Mouse (Mus musculus): ENCODE results near the gene Rgl1. TPM values are rescaled to one million over a fixed set of nuclear protein-coding genes. Genes with fewer than 3 reads are reported as not detected.

The Rgl1 gene
- total RNA-seq, 2 experiments from 2014 or later = 103 to 105 TPM

GRCm38 (mm10) chr1:152540304-152540887 is 225.8 kb downstream of the Rgl1 start:
- intact Hi-C loops (cut with DNase I) = no loop called here
- no peak for DNase-seq (ENCODE audit: low spot score in 2 of 2)

- no peak for DNase-seq (ENCODE audit: low spot score in 2 of 2)
- intact Hi-C loops (cut with DNase I) = no loop called here
These were observed 227.3 kb downstream of the Rgl1 start for GRCm38 (mm10) chr1:152538817-152539216.

- intact Hi-C loops (cut with DNase I) = no loop called here
- DNase-seq (ENCODE audit: low spot score in 2 of 2) = no peak
These were observed 229.0 kb downstream of the Rgl1 start for GRCm38 (mm10) chr1:152537186-152537585.

- no peak for DNase-seq (ENCODE audit: low spot score in 2 of 2)
- intact Hi-C loops (cut with DNase I) = no loop called here
These were observed 229.6 kb downstream of the Rgl1 start for GRCm38 (mm10) chr1:152536416-152537018.

- intact Hi-C loops (cut with DNase I) = no loop called here
- DNase-seq (ENCODE audit: low spot score in 2 of 2) = no peak
These were observed 231.6 kb downstream of the Rgl1 start for GRCm38 (mm10) chr1:152534531-152534930.

GRCm38 (mm10) chr1:152531498-152531897 is 234.7 kb downstream of the Rgl1 start:
- DNase-seq (ENCODE audit: low spot score in 2 of 2) = no peak
- intact Hi-C loops (cut with DNase I) = no loop called here

- DNase-seq (ENCODE audit: low spot score in 2 of 2) = no peak
- intact Hi-C loops (cut with DNase I) = no loop called here
These were observed 237.4 kb downstream of the Rgl1 start for GRCm38 (mm10) chr1:152528778-152529177.

GRCm38 (mm10) chr1:152528214-152528613 is 237.9 kb downstream of the Rgl1 start:
- DNase-seq (ENCODE audit: low spot score in 2 of 2) = no peak
- intact Hi-C loops (cut with DNase I) = no loop called here

- no peak for DNase-seq (ENCODE audit: low spot score in 2 of 2)
- intact Hi-C loops (cut with DNase I) = no loop called here
These were observed 240.0 kb downstream of the Rgl1 start for GRCm38 (mm10) chr1:152526154-152526553.

GRCm38 (mm10) chr1:152524987-152525648 is 241.0 kb downstream of the Rgl1 start:
- DNase-seq (ENCODE audit: low spot score in 2 of 2) = peak; percentile 80 to 94
- intact Hi-C loops (cut with DNase I) = loop anchor here (2.0 kb wide), 2 partner anchors 222 to 244 kb away; no protein-coding TSS in a partner anchor

- peak; percentile 66 to 84 for DNase-seq (ENCODE audit: low spot score in 2 of 2)
- intact Hi-C loops (cut with DNase I) = loop anchor here (2.0 kb wide), 2 partner anchors 223 to 245 kb away; no protein-coding TSS in a partner anchor
These were observed 241.9 kb downstream of the Rgl1 start for GRCm38 (mm10) chr1:152524098-152524892.

- intact Hi-C loops (cut with DNase I) = no loop called here
- no peak for DNase-seq (ENCODE audit: low spot score in 2 of 2)
These were observed 242.9 kb downstream of the Rgl1 start for GRCm38 (mm10) chr1:152523292-152523691.

GRCm38 (mm10) chr1:152522226-152522625 is 243.9 kb downstream of the Rgl1 start:
- intact Hi-C loops (cut with DNase I) = no loop called here
- DNase-seq (ENCODE audit: low spot score in 2 of 2) = peak; percentile 44 to 56

- intact Hi-C loops (cut with DNase I) = no loop called here
- peak; percentile 64 to 67 for DNase-seq (ENCODE audit: low spot score in 2 of 2)
These were observed 245.2 kb downstream of the Rgl1 start for GRCm38 (mm10) chr1:152520798-152521575.

GRCm38 (mm10) chr1:152518971-152519370 is 247.2 kb downstream of the Rgl1 start:
- intact Hi-C loops (cut with DNase I) = loop anchor here (5.0 kb wide), 1 partner anchor 117 kb away; no protein-coding TSS in a partner anchor

GRCm38 (mm10) chr1:152517057-152517570 is 249.0 kb downstream of the Rgl1 start:
- no peak for DNase-seq (ENCODE audit: low spot score in 2 of 2)
- intact Hi-C loops (cut with DNase I) = loop anchor here (5.0 kb wide), 1 partner anchor 115 kb away; no protein-coding TSS in a partner anchor

More at GRCm38 (mm10) chr1:152518971-152519370, 247.2 kb downstream of the Rgl1 start:
- DNase-seq (ENCODE audit: low spot score in 2 of 2) = no peak

GRCm38 (mm10) chr1:152514256-152514655 is 251.9 kb downstream of the Rgl1 start:
- intact Hi-C loops (cut with DNase I) = no loop called here
- DNase-seq (ENCODE audit: low spot score in 2 of 2) = no peak

- DNase-seq (ENCODE audit: low spot score in 2 of 2) = peak in 1 of 2 experiments; percentile 91
- intact Hi-C loops (cut with DNase I) = no loop called here
These were observed 254.9 kb downstream of the Rgl1 start for GRCm38 (mm10) chr1:152511237-152511636.
